Mouse (Mus musculus) megakaryocyte, embryonic 14.5 days (primary cell): ENCODE data around the gene Wdr83os.

Experiments used
- FLI1 ChIP-seq: IDR thresholded peaks from 2 replicates; pipeline ENCODE4 v1.6.1; 2012; ENCODE audit warnings: low read length, inconsistent platforms, mixed read lengths
- GATA1 ChIP-seq: IDR thresholded peaks from 3 replicates; pipeline ENCODE4 v1.6.1; 2012; ENCODE audit warnings: mixed read lengths, low read length, inconsistent platforms, borderline replicate concordance

DNA sequence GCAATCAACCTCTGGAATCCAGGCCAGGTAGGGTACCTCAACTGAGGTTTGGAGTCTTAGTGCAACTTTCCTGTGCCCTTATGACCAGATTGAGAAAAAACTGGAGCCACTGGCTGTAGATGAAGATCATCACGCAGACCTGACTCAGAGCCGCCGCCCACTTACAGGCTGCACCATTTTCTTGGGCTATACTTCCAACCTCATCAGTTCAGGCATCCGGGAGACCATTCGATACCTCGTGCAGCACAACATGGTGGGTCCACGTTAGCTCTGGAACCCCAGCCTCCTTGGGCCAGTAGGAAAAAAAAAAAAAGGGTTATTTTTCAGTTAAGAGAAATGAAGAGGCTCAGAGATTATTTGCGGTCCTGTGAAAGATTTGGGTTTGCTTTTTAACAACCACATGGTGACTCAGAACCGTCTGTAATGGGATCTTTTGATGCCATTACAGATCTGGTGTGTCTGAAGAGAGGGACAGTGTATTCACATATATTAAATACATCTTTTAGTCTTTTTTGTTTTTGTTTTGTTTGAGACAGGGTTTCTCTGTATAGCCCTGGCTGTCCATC, 8.1 kb upstream of the Wdr83os start:
- TF ChIP-seq GATA1 (no peak), FLI1 (no peak)
